Mouse (Mus musculus) stomach, postnatal 0 days (tissue): ENCODE data around the gene Pde9a. TPM values are rescaled to one million over a fixed set of nuclear protein-coding genes. Genes with fewer than 3 reads are reported as not detected.

Experiments used
- ATAC-seq: fragments of 200-750 bp; cut with Nextera tagmentation; 2 replicates; pipeline ENCODE4 v1.8.0; 2017; ENCODE audit not compliant: low FRiP score, low TSS enrichment
- DNase-seq: peaks from one replicate; pipeline ENCODE4 v3.0.0-alpha.2; 2016; ENCODE audit warnings: low spot score
- H3K27ac ChIP-seq: fragments of 300-500 bp; sonication (generic); replicated peaks from 2 replicates; pipeline ENCODE4 v1.5.1; 2014; ENCODE audit warnings: mild to moderate bottlenecking, control low read depth
- H3K27me3 ChIP-seq: fragments of 300-500 bp; sonication (generic); 2 replicates; pipeline ENCODE4 v1.6.1; 2014; ENCODE audit warnings: low read length; ENCODE audit not compliant: control insufficient read depth, insufficient read depth
- H3K36me3 ChIP-seq: fragments of 300-500 bp; sonication (generic); 2 replicates; pipeline ENCODE4 v1.6.1; 2014; ENCODE audit warnings: low read length, mixed read lengths; ENCODE audit not compliant: control insufficient read depth, insufficient read depth
- H3K4me1 ChIP-seq: fragments of 300-500 bp; sonication (generic); replicated peaks from 2 replicates; pipeline ENCODE4 v1.6.1; 2014; ENCODE audit warnings: antibody characterized with exemption; ENCODE audit not compliant: control insufficient read depth, insufficient read depth
- H3K4me2 ChIP-seq: fragments of 300-500 bp; sonication (generic); replicated peaks from 2 replicates; pipeline ENCODE4 v1.6.1; 2014; ENCODE audit warnings: low read depth, mild to moderate bottlenecking, control low read depth, moderate library complexity
- H3K4me3 ChIP-seq: fragments of 300-500 bp; sonication (generic); 2 replicates; pipeline ENCODE4 v1.5.1; 2014; ENCODE audit warnings: low read depth, low read length, control low read depth
- H3K9ac ChIP-seq: fragments of 300-500 bp; sonication (generic); 2 replicates; pipeline ENCODE4 v1.6.1; 2014; ENCODE audit warnings: mild to moderate bottlenecking, low read length, control low read depth, mixed read lengths
- H3K9me3 ChIP-seq: fragments of 300-500 bp; sonication (generic); 2 replicates; pipeline ENCODE4 v1.6.1; 2016; ENCODE audit warnings: low read length; ENCODE audit not compliant: control insufficient read depth
- CTCF ChIP-seq: IDR thresholded peaks from 2 replicates; pipeline ENCODE4 v1.5.1; 2016; ENCODE audit warnings: antibody characterized with exemption, low read depth, mild to moderate bottlenecking, moderate library complexity
- EP300 ChIP-seq: optimal IDR thresholded peaks from 2 replicates; pipeline ENCODE3; 2016; ENCODE audit warnings: antibody characterized with exemption
- WGBS: fragments of 180-500 bp; shearing (Covaris S2); extraction: QIAGEN DNeasy Blood & Tissue Kit; methylation state at CpG from one replicate; pipeline ENCODE4 v1.1.7; 2014; 5-methylcytosine and 5-hydroxymethylcytosine counted together
- polyA plus RNA-seq: library from polyadenylated mRNA; unstranded; fragments of >200 nt; fragmentation: Nextera tagmentation; extraction: Ambion mirVana; gene quantifications from 2 replicates; pipeline ENCODE4 v1.2.1, GENCODE M21; 2015

Pde9a gene
- polyA plus RNA-seq, 1 experiment from 2014 or later: 11.6 TPM

- no peaks in the 10 kb centered on the region for H3K4me1 ChIP-seq
- H3K9ac ChIP-seq: no peak overlapping the region
- WGBS: 52% methylated on average over 2 of the region's 2 CpGs
- ATAC-seq (no peak), DNase-seq (no peak)
- H3K4me2 ChIP-seq: no peak overlapping the region
- H3K9me3 ChIP-seq: no peaks in the 10 kb centered on the region
- H3K27me3 ChIP-seq: no peaks in the 10 kb centered on the region
- no peak overlapping the region for H3K27ac ChIP-seq
- H3K36me3 ChIP-seq: no peaks in the 10 kb centered on the region
- H3K4me3 ChIP-seq: no peak overlapping the region
- no peak for TF ChIP-seq EP300
- peak; percentile 51 for TF ChIP-seq CTCF
Observed at GRCm38 (mm10) chr17:31379086-31379485, 6.9 kb upstream of the Pde9a start.

DNA sequence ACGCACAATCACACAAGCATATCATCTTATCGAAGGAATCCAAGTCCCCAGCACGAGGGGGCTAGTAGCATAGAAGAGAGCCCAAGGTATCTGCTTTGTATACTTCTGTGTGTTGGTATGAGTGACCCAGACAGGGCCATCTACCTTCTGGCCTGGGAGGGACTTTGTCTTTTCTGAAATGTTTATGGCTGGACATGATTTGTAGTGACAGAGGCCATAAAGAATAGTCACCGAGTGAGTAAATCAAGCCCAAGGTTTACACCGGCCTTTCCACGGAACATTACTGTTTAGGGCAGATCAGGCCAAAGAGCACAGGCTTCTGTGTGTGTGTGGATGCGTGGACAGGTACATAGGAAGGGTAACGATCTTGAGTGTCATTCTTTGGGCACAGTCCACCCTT, 6.1 kb upstream of the Pde9a start:
- no peak overlapping the region for H3K4me3 ChIP-seq
- no peak for ATAC-seq
- H3K4me2 ChIP-seq: no peak overlapping the region
- TF ChIP-seq EP300: no peak
- no peak for DNase-seq
- H3K9ac ChIP-seq: no peak overlapping the region
- H3K36me3 ChIP-seq: no peaks in the 10 kb centered on the region
- H3K4me1 ChIP-seq: no peaks in the 10 kb centered on the region
- no peaks in the 10 kb centered on the region for H3K27me3 ChIP-seq
- no peak overlapping the region for H3K27ac ChIP-seq
- 60% methylated on average over 8 of the region's 8 CpGs for WGBS
- no peaks in the 10 kb centered on the region for H3K9me3 ChIP-seq

- no peak overlapping the region for H3K27ac ChIP-seq
- no peaks in the 10 kb centered on the region for H3K27me3 ChIP-seq
- peak; percentile 40 for DNase-seq
- 0 out of 2 replicates have a peak, but pooled peaks cover 4% of the 10 kb centered on the region for H3K4me1 ChIP-seq
- H3K36me3 ChIP-seq: no peaks in the 10 kb centered on the region
- ATAC-seq: peak; percentile 18; the same call in 1 of the 2 replicates
- no peak for TF ChIP-seq EP300
- peak; percentile 26 for TF ChIP-seq CTCF
- no peak overlapping the region for H3K4me2 ChIP-seq
- H3K9ac ChIP-seq: no peak overlapping the region
- WGBS: 55% methylated on average over 6 of the region's 6 CpGs
- H3K4me3 ChIP-seq: no peak overlapping the region
- H3K9me3 ChIP-seq: no peaks in the 10 kb centered on the region
Observed at GRCm38 (mm10) chr17:31383320-31383719, 2.7 kb upstream of the Pde9a start.

- Histone ChIP-seq H3K4me3 (no peak overlapping the region), H3K27me3 (no peaks in the 10 kb centered on the region), H3K27ac (peak overlapping the region; percentile 35; the same call in 1 of the 2 replicates), H3K9ac (no peak overlapping the region), H3K9me3 (no peaks in the 10 kb centered on the region), H3K4me1 (peaks cover 13% of the 10 kb centered on the region), H3K36me3 (no peaks in the 10 kb centered on the region), H3K4me2 (0 out of 2 replicates have a peak overlapping the region, but pooled peaks have one; percentile 93)
- WGBS: 25% methylated on average over 8 of the region's 8 CpGs
- TF ChIP-seq EP300 (no peak), CTCF (no peak)
- ATAC-seq: no peak; the same call in 1 of the 2 replicates
- peak; percentile 21 for DNase-seq
Observed at GRCm38 (mm10) chr17:31384968-31385627, 912 bp upstream of the Pde9a start.

- Histone ChIP-seq H3K27ac (no peak overlapping the region), H3K9ac (peak overlapping the region; percentile 75), H3K9me3 (no peaks in the 10 kb centered on the region), H3K36me3 (no peaks in the 10 kb centered on the region), H3K4me1 (peaks cover 13% of the 10 kb centered on the region), H3K4me2 (peak overlapping the region; percentile 93), H3K4me3 (peak overlapping the region; percentile 68), H3K27me3 (no peaks in the 10 kb centered on the region)
- TF ChIP-seq EP300 (no peak), CTCF (no peak)
- DNase-seq (peak; percentile 20), ATAC-seq (no peak)
- 18% methylated on average over 7 of the region's 7 CpGs for WGBS
Observed at GRCm38 (mm10) chr17:31386766-31387275, 811 bp downstream of the Pde9a start.

DNA sequence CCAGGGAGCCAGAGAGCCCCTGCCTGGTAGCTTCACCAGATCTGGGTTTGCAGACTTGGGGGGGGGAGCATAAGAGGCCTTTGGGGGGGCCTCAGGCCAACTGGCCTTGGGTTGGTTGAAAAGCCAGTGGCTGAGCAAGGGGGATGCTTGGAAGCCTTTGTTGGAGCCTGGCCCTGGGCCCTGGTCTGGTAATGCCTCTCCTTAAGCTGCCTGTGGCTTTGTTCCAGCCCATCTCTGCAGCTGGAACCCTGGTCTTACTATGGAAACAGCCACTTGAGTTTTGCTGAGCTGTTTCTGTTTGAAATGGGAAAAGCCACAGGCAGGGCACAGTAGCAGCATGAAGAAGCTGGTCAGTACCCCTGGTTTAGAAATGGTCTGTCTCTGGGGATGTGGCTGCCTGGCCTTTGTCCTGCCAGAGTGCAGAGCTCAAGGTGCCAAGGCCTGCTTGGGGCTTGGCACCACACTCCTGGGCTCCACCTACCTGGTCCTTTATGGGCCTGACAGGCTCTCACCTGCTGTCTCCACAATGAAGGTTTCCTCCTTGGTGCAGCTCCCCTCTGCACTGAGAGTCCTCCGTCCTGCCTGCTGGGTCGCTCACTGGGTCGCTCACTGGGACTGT, 3.5 kb downstream of the Pde9a start:
- no peak for TF ChIP-seq EP300
- no peak for TF ChIP-seq CTCF
- no peak overlapping the region for H3K4me2 ChIP-seq
- no peak for ATAC-seq
- no peak overlapping the region for H3K9ac ChIP-seq
- H3K27ac ChIP-seq: peak overlapping the region; percentile 24; the same call in 1 of the 2 replicates
- H3K4me1 ChIP-seq: peaks cover 13% of the 10 kb centered on the region
- DNase-seq: no peak
- no peak overlapping the region for H3K4me3 ChIP-seq
- H3K36me3 ChIP-seq: no peaks in the 10 kb centered on the region
- no peaks in the 10 kb centered on the region for H3K9me3 ChIP-seq
- H3K27me3 ChIP-seq: no peaks in the 10 kb centered on the region
- 84% methylated on average over 3 of the region's 3 CpGs for WGBS
